Mouse (Mus musculus): ENCODE results near the gene Tbx5. TPM values are rescaled to one million over a fixed set of nuclear protein-coding genes. Genes with fewer than 3 reads are reported as not detected.

Tbx5 gene
- total RNA-seq, 2 experiments from 2014 or later: not detected

Other genes starting within 250 kb of the Tbx5 start
- 1 to 10 TPM; 3.0 to 3.6 TPM for gene Tbx3, start 162.0 kb upstream of the Tbx5 start, total RNA-seq (2021)

Data from layer of hippocampus, postnatal 10 days (tissue).